Mouse (Mus musculus) stomach, embryonic 14.5 days (tissue): ENCODE measurements at regions not wholly inside any gene's neighbourhood (a gene's known extent, or its start where the extent isn't known, plus 50 kb on each side); places are given as distances from the start of the nearest gene placed in this dataset.

Experiments used
- ATAC-seq: fragments of 200-750 bp; cut with Nextera tagmentation; 2 replicates; pipeline ENCODE4 v1.8.0; 2017; ENCODE audit warnings: low read depth, moderate TSS enrichment; ENCODE audit not compliant: insufficient number of reproducible peaks, insufficient read depth, low FRiP score
- H3K27ac ChIP-seq: fragments of 300-500 bp; sonication (generic); 2 replicates; pipeline ENCODE4 v1.5.1; 2014; ENCODE audit warnings: mild to moderate bottlenecking, low read length, moderate library complexity, mixed read lengths
- H3K27me3 ChIP-seq: fragments of 300-500 bp; sonication (generic); 2 replicates; pipeline ENCODE4 v1.6.1; 2014; ENCODE audit warnings: low read length, control low read depth, mixed read lengths; ENCODE audit not compliant: control insufficient read depth, insufficient read depth
- H3K36me3 ChIP-seq: fragments of 300-500 bp; sonication (generic); 2 replicates; pipeline ENCODE4 v1.6.1; 2014; ENCODE audit warnings: mild to moderate bottlenecking, control low read depth, low read length, moderate library complexity, mixed read lengths; ENCODE audit not compliant: control insufficient read depth, insufficient read depth
- H3K4me1 ChIP-seq: fragments of 300-500 bp; sonication (generic); 2 replicates; pipeline ENCODE4 v1.6.1; 2014; ENCODE audit warnings: low read length, control low read depth, mixed read lengths; ENCODE audit not compliant: control insufficient read depth, insufficient read depth
- H3K4me2 ChIP-seq: fragments of 300-500 bp; sonication (generic); replicated peaks from 2 replicates; pipeline ENCODE4 v1.6.1; 2014; ENCODE audit warnings: low read depth, low read length, control low read depth
- H3K4me3 ChIP-seq: fragments of 300-500 bp; sonication (generic); 2 replicates; pipeline ENCODE4 v1.5.1; 2014; ENCODE audit warnings: low read depth, low read length, control low read depth
- H3K9ac ChIP-seq: fragments of 300-500 bp; sonication (generic); replicated peaks from 2 replicates; pipeline ENCODE4 v1.6.1; 2014; ENCODE audit warnings: low read depth, mild to moderate bottlenecking, control low read depth, low read length, moderate library complexity, mixed read lengths
- H3K9me3 ChIP-seq: fragments of 300-500 bp; sonication (generic); 2 replicates; pipeline ENCODE4 v1.6.1; 2016; ENCODE audit warnings: low read depth, low read length, control low read depth; ENCODE audit not compliant: control insufficient read depth
- WGBS: fragments of 180-500 bp; shearing (Covaris S2); extraction: QIAGEN DNeasy Blood & Tissue Kit; methylation state at CpG from one replicate; pipeline ENCODE4 v1.1.7; 2014; 5-methylcytosine and 5-hydroxymethylcytosine counted together

DNA sequence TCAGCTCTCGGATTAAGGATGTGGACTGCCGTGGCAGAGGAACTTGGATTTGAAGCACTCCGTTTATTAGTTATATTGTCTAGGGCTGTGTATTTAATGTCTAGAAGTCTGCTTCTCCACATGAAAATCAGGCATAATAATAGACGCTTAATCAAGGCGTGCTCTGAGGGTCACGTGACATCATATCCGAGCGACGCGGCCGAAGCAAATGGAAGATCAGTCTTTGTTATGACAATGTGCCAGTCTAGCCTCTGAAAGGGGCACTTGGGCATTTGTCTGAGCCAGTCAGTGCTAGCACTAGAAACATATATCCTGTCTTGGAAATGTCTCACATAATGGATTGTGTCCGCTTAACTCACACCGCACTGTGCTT is 70.5 kb upstream of the Caprin1 start:
- Histone ChIP-seq H3K4me1 (no peaks in the 10 kb centered on the region), H3K27me3 (no peaks in the 10 kb centered on the region), H3K4me3 (no peak overlapping the region), H3K36me3 (no peaks in the 10 kb centered on the region), H3K27ac (no peak overlapping the region), H3K4me2 (no peak overlapping the region), H3K9ac (no peak overlapping the region), H3K9me3 (0 out of 2 replicates have a peak, but pooled peaks cover 5% of the 10 kb centered on the region)
- no peak for ATAC-seq
- WGBS, result 90% methylated on average over 13 of the region's 13 CpGs

DNA sequence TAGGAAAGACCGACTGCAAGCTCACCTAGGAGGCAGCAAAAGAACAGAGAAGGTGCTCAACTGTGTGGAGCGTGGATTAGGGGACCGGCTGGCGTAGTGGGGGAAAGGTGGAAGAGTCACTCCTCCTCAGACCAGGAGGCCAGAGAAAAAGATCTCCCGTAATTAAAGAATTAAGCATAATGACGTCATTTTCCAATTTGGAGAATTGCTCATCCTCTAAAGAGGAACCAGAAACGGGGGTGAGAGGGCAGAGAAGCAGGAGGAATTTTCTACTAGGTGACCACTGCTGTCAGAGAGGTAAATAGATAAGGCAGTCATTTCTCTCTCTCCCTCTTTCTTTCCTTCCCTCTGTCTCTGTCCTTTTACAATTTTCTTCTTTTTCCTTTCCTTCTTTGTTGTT is 71.2 kb upstream of the Caprin1 start:
- WGBS, result 63% methylated on average over 7 of the region's 7 CpGs
- H3K27ac ChIP-seq, result no peak overlapping the region
- H3K4me1 ChIP-seq, result no peaks in the 10 kb centered on the region
- H3K9ac ChIP-seq, result no peak overlapping the region
- no peak overlapping the region for H3K4me2 ChIP-seq
- no peak overlapping the region for H3K4me3 ChIP-seq
- no peaks in the 10 kb centered on the region for H3K36me3 ChIP-seq
- H3K27me3 ChIP-seq, result no peaks in the 10 kb centered on the region
- ATAC-seq, result no peak
- 0 out of 2 replicates have a peak, but pooled peaks cover 5% of the 10 kb centered on the region for H3K9me3 ChIP-seq

DNA sequence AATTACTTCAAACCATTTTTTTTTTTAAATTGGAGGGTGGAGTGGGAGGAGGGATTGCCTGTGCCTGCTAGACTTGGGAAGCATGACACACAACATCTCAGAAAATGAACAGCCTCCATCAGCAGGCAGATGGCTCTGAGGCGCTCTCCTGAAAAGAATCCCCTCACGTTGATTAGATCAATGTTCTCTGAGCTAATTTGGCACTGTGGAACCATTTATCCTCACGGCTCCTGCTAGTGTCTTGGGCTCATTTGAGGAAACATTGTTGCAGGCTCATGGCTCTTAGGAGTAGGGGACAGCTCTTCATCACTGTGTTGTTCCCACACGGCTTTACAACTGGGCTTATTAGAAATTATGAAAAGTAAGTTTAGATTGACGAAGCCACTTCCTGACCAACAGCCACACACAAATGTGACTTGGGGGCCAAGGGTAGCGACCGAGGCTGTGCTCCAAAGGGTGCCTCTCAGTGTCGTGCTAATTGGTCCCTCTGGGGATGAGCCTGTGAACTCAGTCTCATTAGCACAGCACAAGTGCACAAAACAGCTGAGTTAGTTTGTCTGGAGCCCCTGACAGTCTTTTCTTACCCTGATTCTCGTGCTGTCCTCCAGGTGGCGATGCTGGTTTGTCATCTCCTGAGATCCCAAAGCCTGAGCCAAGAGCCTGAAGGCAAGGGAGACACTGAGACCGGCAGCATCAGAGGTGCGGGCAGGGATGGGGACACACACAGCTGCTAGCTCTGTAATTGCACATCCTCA is 74.2 kb upstream of the Caprin1 start:
- H3K4me2 ChIP-seq, result no peak overlapping the region
- WGBS, result 28% methylated on average over 12 of the region's 12 CpGs
- no peaks in the 10 kb centered on the region for H3K27me3 ChIP-seq
- H3K9me3 ChIP-seq, result no peaks in the 10 kb centered on the region
- no peak overlapping the region for H3K27ac ChIP-seq
- no peak; the same call in 1 of the 2 replicates for ATAC-seq
- no peaks in the 10 kb centered on the region for H3K36me3 ChIP-seq
- H3K4me3 ChIP-seq, result no peak overlapping the region
- H3K4me1 ChIP-seq, result no peaks in the 10 kb centered on the region
- no peak overlapping the region for H3K9ac ChIP-seq

DNA sequence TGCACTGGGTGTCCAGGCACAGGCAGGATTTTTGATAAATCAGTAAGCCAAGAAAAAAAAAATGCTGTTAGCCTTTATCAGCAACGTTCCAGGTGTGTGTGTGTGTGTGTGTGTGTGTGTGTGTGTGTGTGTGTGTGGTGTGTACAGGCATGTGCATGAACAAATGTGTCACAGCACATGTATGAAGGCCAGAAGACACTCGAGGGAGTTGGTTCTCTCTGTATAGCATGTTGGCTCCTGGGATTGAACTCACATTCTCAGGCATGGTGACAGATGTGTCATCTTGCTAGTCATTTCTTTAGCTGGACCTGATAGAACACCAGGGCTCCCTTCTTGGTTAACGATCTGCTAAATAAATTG is 74.8 kb upstream of the Caprin1 start:
- Histone ChIP-seq H3K9ac (no peak overlapping the region), H3K4me1 (no peaks in the 10 kb centered on the region), H3K27ac (no peak overlapping the region), H3K9me3 (no peaks in the 10 kb centered on the region), H3K27me3 (no peaks in the 10 kb centered on the region), H3K36me3 (no peaks in the 10 kb centered on the region), H3K4me2 (no peak overlapping the region), H3K4me3 (no peak overlapping the region)
- 66% methylated on average over 3 of the region's 3 CpGs for WGBS
- no peak for ATAC-seq

DNA sequence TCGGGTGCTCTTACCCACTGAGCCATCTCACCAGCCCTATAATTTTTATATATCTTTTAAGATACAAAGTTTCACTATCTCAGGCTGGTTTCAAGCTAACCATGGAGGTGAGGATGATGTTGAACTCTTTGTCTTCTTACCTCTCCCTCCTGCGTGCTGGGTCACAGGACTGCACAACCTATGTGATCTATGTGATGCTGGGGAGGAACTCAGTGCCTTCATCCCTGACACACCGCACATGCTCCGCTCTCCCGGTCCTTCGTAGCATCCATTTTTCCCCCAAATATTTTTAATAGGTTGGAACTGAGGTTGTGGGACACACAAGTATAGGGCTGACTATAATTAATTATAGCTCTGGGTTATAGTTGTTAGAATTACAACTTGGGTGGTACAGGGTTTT is 75.9 kb upstream of the Caprin1 start:
- Histone ChIP-seq H3K4me3 (no peak overlapping the region), H3K4me1 (no peaks in the 10 kb centered on the region), H3K36me3 (no peaks in the 10 kb centered on the region), H3K27ac (no peak overlapping the region), H3K4me2 (no peak overlapping the region), H3K9ac (no peak overlapping the region), H3K9me3 (no peaks in the 10 kb centered on the region), H3K27me3 (no peaks in the 10 kb centered on the region)
- WGBS, result 88% methylated on average over 6 of the region's 6 CpGs
- no peak for ATAC-seq

DNA sequence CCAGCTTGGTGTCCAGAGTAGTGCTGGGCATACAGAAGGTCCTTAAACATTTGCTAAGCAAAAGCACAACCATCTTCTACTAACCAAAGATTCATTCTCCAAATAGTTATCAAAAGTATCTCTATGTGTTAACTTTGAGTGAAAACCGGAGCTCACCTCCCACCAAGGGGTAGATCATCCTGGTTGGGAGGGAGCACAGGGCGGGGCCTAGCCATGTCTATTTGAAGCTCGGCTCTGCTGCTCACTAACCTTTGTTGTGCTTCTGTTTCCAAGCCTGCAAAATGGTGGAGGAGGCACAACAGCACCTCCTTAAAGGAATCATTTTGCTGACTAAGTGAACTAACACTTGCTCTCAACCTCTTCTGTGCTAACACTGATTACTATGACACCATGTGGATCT is 77.0 kb upstream of the Caprin1 start:
- no peaks in the 10 kb centered on the region for H3K4me1 ChIP-seq
- H3K27ac ChIP-seq, result no peak overlapping the region
- no peaks in the 10 kb centered on the region for H3K9me3 ChIP-seq
- H3K36me3 ChIP-seq, result no peaks in the 10 kb centered on the region
- no peaks in the 10 kb centered on the region for H3K27me3 ChIP-seq
- ATAC-seq, result no peak
- WGBS, result 65% methylated on average over 3 of the region's 3 CpGs
- H3K4me2 ChIP-seq, result no peak overlapping the region
- no peak overlapping the region for H3K4me3 ChIP-seq
- no peak overlapping the region for H3K9ac ChIP-seq

DNA sequence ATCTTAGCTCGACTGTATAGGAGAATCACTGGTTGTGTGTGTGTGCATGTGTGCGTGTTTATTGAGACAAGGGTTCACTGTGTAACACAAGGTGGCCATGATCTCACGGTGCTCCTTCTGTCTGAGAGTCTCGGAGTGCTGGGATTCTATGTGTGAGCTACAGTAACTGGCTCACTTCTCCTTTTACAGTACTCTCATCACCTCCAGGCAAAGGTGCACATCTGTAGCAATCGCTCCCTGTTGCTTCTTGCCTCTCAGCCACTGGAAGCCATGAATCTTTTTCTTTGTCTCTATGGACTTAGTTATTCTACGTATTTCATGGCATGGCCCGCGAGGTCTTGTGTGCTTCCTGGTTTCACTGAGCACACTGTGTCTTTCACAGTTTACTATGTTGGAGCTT is 78.3 kb upstream of the Caprin1 start:
- no peak for ATAC-seq
- H3K4me2 ChIP-seq, result no peak overlapping the region
- H3K9me3 ChIP-seq, result no peaks in the 10 kb centered on the region
- no peaks in the 10 kb centered on the region for H3K4me1 ChIP-seq
- H3K9ac ChIP-seq, result no peak overlapping the region
- H3K27ac ChIP-seq, result no peak overlapping the region
- WGBS, result 88% methylated on average over 8 of the region's 8 CpGs
- H3K4me3 ChIP-seq, result no peak overlapping the region
- H3K36me3 ChIP-seq, result no peaks in the 10 kb centered on the region
- no peaks in the 10 kb centered on the region for H3K27me3 ChIP-seq

DNA sequence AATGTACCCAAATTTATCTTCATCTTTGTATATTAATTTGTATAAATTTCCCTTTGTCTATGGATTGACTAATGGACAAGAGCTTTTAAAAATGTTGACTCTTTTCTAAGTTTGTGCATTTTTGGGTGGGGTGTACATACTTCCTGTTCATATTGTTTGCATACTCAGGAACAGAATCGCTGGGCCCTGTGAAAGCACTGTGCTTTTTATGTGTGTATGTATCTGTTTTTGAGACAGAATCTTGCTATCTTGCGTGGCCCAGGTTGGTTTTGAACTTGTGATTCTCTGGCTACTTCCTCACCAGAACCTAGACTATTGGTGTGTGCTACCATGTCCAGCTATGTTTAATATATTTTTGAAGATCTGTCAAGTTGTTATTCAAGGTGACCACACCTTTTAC is 78.8 kb upstream of the Caprin1 start:
- Histone ChIP-seq H3K4me3 (no peak overlapping the region), H3K4me2 (no peak overlapping the region), H3K4me1 (0 out of 2 replicates have a peak, but pooled peaks cover 3% of the 10 kb centered on the region), H3K27ac (no peak overlapping the region), H3K9ac (no peak overlapping the region), H3K9me3 (no peaks in the 10 kb centered on the region), H3K36me3 (no peaks in the 10 kb centered on the region), H3K27me3 (no peaks in the 10 kb centered on the region)
- WGBS, result 81% methylated on average over 2 of the region's 2 CpGs
- no peak for ATAC-seq
